Mouse (Mus musculus) retina, postnatal 7 days (tissue): ENCODE data around the gene Mmp11.
"Not testable (repeated sequence)": the region's sequence is repeated elsewhere in the genome, so short reads cannot be mapped to it uniquely, and the experiment has no call there.

Source experiments
- DNase-seq: peaks from one replicate; pipeline ENCODE4 v3.0.0-alpha.2; 2012; ENCODE audit warnings: low read depth, low spot score

Gene Mmp11

GRCm38 (mm10) chr10:75897373-75897772 is 38.9 kb downstream of the Mmp11 start:
- no peak for DNase-seq

- no peak for DNase-seq
Observed at GRCm38 (mm10) chr10:75896208-75896607, 40.1 kb downstream of the Mmp11 start.

- no peak for DNase-seq
Observed at GRCm38 (mm10) chr10:75895730-75896129, 40.6 kb downstream of the Mmp11 start.

- DNase-seq = no peak
Observed at GRCm38 (mm10) chr10:75894601-75895000, 41.7 kb downstream of the Mmp11 start.

GRCm38 (mm10) chr10:75893089-75893750 is 43.1 kb downstream of the Mmp11 start, which contains the start of gene Derl3:
Gene Derl3 (plus strand): TSS chr10:75893413.
- DNase-seq = peak; percentile 92

- no peak for DNase-seq
Observed at GRCm38 (mm10) chr10:75889406-75890153, 46.7 kb downstream of the Mmp11 start.

- DNase-seq = not testable (repeated sequence)
Observed at GRCm38 (mm10) chr10:75887504-75887903, 48.8 kb downstream of the Mmp11 start.

GRCm38 (mm10) chr10:75884742-75885141 is 51.6 kb downstream of the Mmp11 start:
- no peak for DNase-seq

GRCm38 (mm10) chr10:75883232-75883552 is 53.1 kb downstream of the Mmp11 start:
- peak; percentile 81 for DNase-seq

- no peak for DNase-seq
Observed at GRCm38 (mm10) chr10:75882433-75883231, 53.7 kb downstream of the Mmp11 start.

GRCm38 (mm10) chr10:75881578-75882432 is 54.5 kb downstream of the Mmp11 start:
- no peak for DNase-seq

- DNase-seq = no peak
Observed at GRCm38 (mm10) chr10:75880771-75881577, 55.3 kb downstream of the Mmp11 start.

GRCm38 (mm10) chr10:75880351-75880750 is 55.9 kb downstream of the Mmp11 start:
- DNase-seq = no peak

- DNase-seq = no peak
Observed at GRCm38 (mm10) chr10:75878836-75879235, 57.5 kb downstream of the Mmp11 start.

- DNase-seq = no peak
Observed at GRCm38 (mm10) chr10:75873543-75874170, 62.6 kb downstream of the Mmp11 start.
